Mouse (Mus musculus): ENCODE results near the gene Rpl13a.

DNA sequence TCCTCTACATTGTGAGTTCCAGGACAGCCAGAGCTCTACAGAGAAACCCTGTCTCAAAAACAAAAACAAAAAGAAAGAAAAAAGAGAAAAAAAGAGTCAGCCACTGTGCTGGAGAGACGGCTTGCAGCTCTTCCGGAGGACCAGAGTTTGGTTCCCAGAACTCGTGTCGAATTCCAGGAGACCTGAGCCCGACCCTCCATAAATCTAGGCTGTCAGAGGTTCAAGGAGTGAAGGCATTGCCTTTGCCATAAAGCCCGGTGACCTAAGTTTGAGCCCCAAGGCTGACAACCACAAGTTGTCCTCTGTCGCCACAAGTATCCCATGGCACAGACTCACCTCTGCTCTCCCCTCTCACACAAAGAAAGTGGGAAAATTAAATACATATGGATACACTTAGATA lies 34.4 kb downstream of the Rpl13a start:
- TF ChIP-seq POLR2A (IDR thresholded peaks at IDR 0.05; ENCODE audit: control insufficient read depth, extremely low read depth, insufficient read depth, low read length, poor library complexity) (no peak), CTCF (IDR thresholded peaks at IDR 0.05; ENCODE audit: borderline replicate concordance, control insufficient read depth, extremely low read depth, insufficient read depth, low read length, poor library complexity) (no peak)
